Mouse (Mus musculus): Measurements from ENCODE around the gene Prickle1.

DNA sequence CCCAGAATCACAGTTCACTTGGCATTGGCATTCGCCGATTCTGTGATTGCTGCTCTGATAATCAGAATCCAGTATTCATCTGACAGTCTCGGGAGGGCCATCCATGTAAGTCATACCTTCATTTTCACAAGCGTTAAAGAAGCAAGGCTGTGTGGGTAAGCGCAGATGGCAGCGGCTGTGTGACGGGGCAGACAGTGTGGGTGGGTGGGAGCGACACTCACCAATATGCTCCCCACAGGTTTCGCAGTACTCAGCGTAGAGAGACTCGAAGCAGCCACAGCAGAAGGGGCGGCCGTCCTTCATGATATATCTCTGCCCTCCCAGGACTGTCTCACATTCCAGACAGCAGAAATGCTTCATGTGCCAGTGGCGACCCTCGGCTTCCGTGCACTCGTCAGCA lies 90.9 kb downstream of the Prickle1 start:
- TF ChIP-seq CTCF (IDR thresholded peaks at IDR 0.05; ENCODE audit: control insufficient read depth, insufficient read depth, low read length), result no peak
- no peak for TF ChIP-seq POLR2A (IDR thresholded peaks at IDR 0.05; ENCODE audit: borderline replicate concordance, control insufficient read depth, low read depth, low read length)
